Mouse (Mus musculus) lung, adult 2 months (tissue): ENCODE measurements around the gene Hao1.

ENCODE experiments used
- CTCF ChIP-seq: fragments of 200-500 bp; IDR thresholded peaks from 2 replicates; pipeline ENCODE4 v1.5.1; 2011; ENCODE audit warnings: mild to moderate bottlenecking, low read length, control low read depth; ENCODE audit not compliant: insufficient read depth
- POLR2A ChIP-seq: fragments of 200-500 bp; IDR thresholded peaks from 2 replicates; pipeline ENCODE4 v1.6.1; 2011; ENCODE audit warnings: low read depth, mild to moderate bottlenecking, control low read depth, low read length, borderline replicate concordance; ENCODE audit errors: extremely low read depth

- TF ChIP-seq POLR2A (no peak), CTCF (no peak)
Measured at GRCm38 (mm10) chr2:134585243-134585642, 31.1 kb upstream of the Hao1 start.
